Mouse (Mus musculus) lung, postnatal 36 days (tissue): Measurements from ENCODE around the gene Tmem121.

Experiments used
- DNase-seq: peaks from one replicate; pipeline ENCODE4 v3.0.0; 2022; ENCODE audit warnings: mixed read lengths

Gene Tmem121

GRCm38 (mm10) chr12:113185442-113186291, at the start of gene Tmem121:
Tmem121 (plus strand) TSS chr12:113185930.
- DNase-seq = no peak

- DNase-seq = no peak
These were observed 49.2 kb upstream of the Tmem121 start for GRCm38 (mm10) chr12:113136492-113137020.

- DNase-seq = no peak
These were observed 48.2 kb upstream of the Tmem121 start for GRCm38 (mm10) chr12:113137260-113138213.

GRCm38 (mm10) chr12:113138291-113138690, 47.4 kb upstream of the Tmem121 start:
- no peak for DNase-seq

- peak; percentile 89 for DNase-seq
These were observed 46.5 kb upstream of the Tmem121 start for GRCm38 (mm10) chr12:113138901-113139864.

GRCm38 (mm10) chr12:113139908-113140615, 45.7 kb upstream of the Tmem121 start, which contains the start of gene Crip2:
Crip2 (plus strand) TSS chr12:113140236.
- peak; percentile 98 for DNase-seq

GRCm38 (mm10) chr12:113140616-113141411, 44.9 kb upstream of the Tmem121 start:
- DNase-seq = peak; percentile 68

- peak; percentile 81 for DNase-seq
These were observed 44.2 kb upstream of the Tmem121 start for GRCm38 (mm10) chr12:113141531-113141973.

- peak; percentile 96 for DNase-seq
These were observed 43.4 kb upstream of the Tmem121 start for GRCm38 (mm10) chr12:113142021-113142975.

- DNase-seq = peak; percentile 70
These were observed 42.6 kb upstream of the Tmem121 start for GRCm38 (mm10) chr12:113143164-113143563.

GRCm38 (mm10) chr12:113144001-113144756, 41.6 kb upstream of the Tmem121 start:
- DNase-seq = peak; percentile 76

GRCm38 (mm10) chr12:113144886-113145285, 40.8 kb upstream of the Tmem121 start:
- DNase-seq = no peak

- no peak for DNase-seq
These were observed 40.1 kb upstream of the Tmem121 start for GRCm38 (mm10) chr12:113145591-113145990.

GRCm38 (mm10) chr12:113146112-113147057, 39.3 kb upstream of the Tmem121 start, which contains the start of gene Crip1:
Crip1 (plus strand) TSS chr12:113146316.
- peak; percentile 93 for DNase-seq

- peak; percentile 48 for DNase-seq
These were observed 38.2 kb upstream of the Tmem121 start for GRCm38 (mm10) chr12:113147481-113147880.

GRCm38 (mm10) chr12:113148381-113149035, 37.2 kb upstream of the Tmem121 start:
- DNase-seq = peak; percentile 87
